Mouse (Mus musculus) small intestine, adult 2 months (tissue): ENCODE data around the gene Gm37240. TPM values are rescaled to one million over a fixed set of nuclear protein-coding genes. Genes with fewer than 3 reads are reported as not detected.

Source experiments
- H3K27ac ChIP-seq: fragments of 200-500 bp; 2 replicates; pipeline ENCODE4 v1.5.1; 2012; ENCODE audit warnings: low read depth, low read length, control low read depth, inconsistent platforms; ENCODE audit not compliant: insufficient read depth
- H3K27me3 ChIP-seq: fragments of 200-500 bp; 2 replicates; pipeline ENCODE4 v1.6.1; 2012; ENCODE audit warnings: mild to moderate bottlenecking, moderate library complexity, low read length, inconsistent platforms; ENCODE audit not compliant: control insufficient read depth, insufficient read depth
- H3K36me3 ChIP-seq: fragments of 200-500 bp; 2 replicates; pipeline ENCODE4 v1.6.1; 2012; ENCODE audit warnings: mild to moderate bottlenecking, low read length, control low read depth, inconsistent platforms; ENCODE audit not compliant: control insufficient read depth, insufficient read depth
- H3K4me1 ChIP-seq: fragments of 200-500 bp; 2 replicates; pipeline ENCODE4 v1.6.1; 2012; ENCODE audit warnings: low read length, inconsistent platforms, mixed read lengths; ENCODE audit not compliant: control insufficient read depth, insufficient read depth, insufficient read length
- H3K4me3 ChIP-seq: fragments of 200-500 bp; 2 replicates; pipeline ENCODE4 v1.5.1; 2012; ENCODE audit warnings: low read depth, mild to moderate bottlenecking, control low read depth, inconsistent platforms, low read length, moderate library complexity
- CTCF ChIP-seq: fragments of 200-500 bp; IDR thresholded peaks from 2 replicates; pipeline ENCODE4 v1.5.1; 2012; ENCODE audit warnings: low read depth, mild to moderate bottlenecking, control low read depth, inconsistent platforms, low read length, moderate library complexity, mixed read lengths; ENCODE audit not compliant: insufficient replicate concordance, insufficient read length; ENCODE audit errors: extremely low read depth
- POLR2A ChIP-seq: fragments of 200-500 bp; IDR thresholded peaks from 2 replicates; pipeline ENCODE4 v1.6.1; 2012; ENCODE audit warnings: low read depth, mild to moderate bottlenecking, control low read depth, inconsistent platforms, low read length, moderate library complexity
- WGBS: fragments of 180-500 bp; shearing (Covaris S2); methylation state at CpG from one replicate; pipeline ENCODE4 v1.1.7; 2018; 5-methylcytosine and 5-hydroxymethylcytosine counted together
- polyA plus RNA-seq: library from polyadenylated mRNA; depleted of rRNA; stranded (reverse); fragments of >200 nt; gene quantifications from 2 replicates; pipeline ENCODE4 v1.2.3, GENCODE M21; 2012

The Gm37240 gene
- polyA plus RNA-seq, 1 experiment, result 58.2 TPM

DNA sequence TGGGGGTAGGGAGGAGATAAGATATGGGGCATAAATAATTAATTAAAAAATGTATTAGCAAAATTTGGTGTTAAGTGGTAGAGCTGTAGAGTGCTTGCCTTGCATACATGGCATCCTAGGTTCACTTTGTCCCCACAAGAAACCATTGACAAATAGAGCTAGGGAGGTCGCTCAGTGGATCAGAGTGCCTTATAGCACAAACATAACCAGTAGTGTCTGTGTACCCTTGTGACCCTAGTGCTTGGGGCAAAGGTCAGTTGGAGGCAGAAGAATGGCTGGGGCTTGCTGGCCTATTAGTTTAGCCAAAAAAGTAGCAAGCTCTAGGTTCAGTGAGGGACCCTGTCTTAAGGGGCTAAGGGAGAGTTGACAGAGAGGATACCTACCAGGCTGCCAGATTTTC is 1026.6 kb downstream of the Gm37240 start:
- Histone ChIP-seq H3K36me3 (0 out of 2 replicates have a peak, but pooled peaks cover 1% of the 10 kb centered on the region), H3K27ac (no peak overlapping the region), H3K4me1 (peaks cover 3% of the 10 kb centered on the region; the same call in 1 of the 2 replicates), H3K4me3 (no peak overlapping the region), H3K27me3 (no peaks in the 10 kb centered on the region)
- TF ChIP-seq POLR2A, result no peak
- TF ChIP-seq CTCF, result no peak
- 77% methylated on average over 1 of the region's 1 CpGs for WGBS

DNA sequence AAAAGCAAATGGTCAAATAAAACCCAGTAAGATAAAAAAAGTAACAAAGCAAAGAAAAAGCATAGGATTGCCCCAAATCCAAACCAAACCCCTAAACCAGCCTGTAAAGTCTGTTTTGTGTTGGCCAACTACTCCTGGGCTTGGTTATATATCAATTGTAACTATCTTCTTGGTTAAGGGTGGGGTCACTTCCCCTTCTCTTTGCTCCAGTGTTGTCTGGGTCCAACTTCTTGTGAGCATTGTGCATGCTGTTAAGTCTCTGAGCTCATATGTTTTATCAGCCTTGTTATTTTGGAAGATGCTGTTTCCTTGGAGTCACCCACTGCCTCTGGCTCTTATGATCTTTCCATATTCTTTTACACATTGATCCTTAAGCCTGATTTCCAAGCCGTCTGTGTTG is 1032.9 kb downstream of the Gm37240 start:
- WGBS, result 87% methylated on average over 1 of the region's 1 CpGs
- H3K27me3 ChIP-seq, result no peaks in the 10 kb centered on the region
- no peaks in the 10 kb centered on the region for H3K36me3 ChIP-seq
- no peak for TF ChIP-seq POLR2A
- no peak for TF ChIP-seq CTCF
- H3K27ac ChIP-seq, result no peak overlapping the region
- H3K4me1 ChIP-seq, result peaks cover 8% of the 10 kb centered on the region
- H3K4me3 ChIP-seq, result no peak overlapping the region

GRCm38 (mm10) chr3:84852877-84853276 is 1034.4 kb downstream of the Gm37240 start:
- Histone ChIP-seq H3K4me1 (peaks cover 8% of the 10 kb centered on the region), H3K27ac (0 out of 2 replicates have a peak overlapping the region, but pooled peaks have one; percentile 15), H3K27me3 (no peaks in the 10 kb centered on the region), H3K4me3 (no peak overlapping the region), H3K36me3 (no peaks in the 10 kb centered on the region)
- TF ChIP-seq CTCF, result no peak
- TF ChIP-seq POLR2A, result no peak
- WGBS, result 39% methylated on average over 7 of the region's 7 CpGs

DNA sequence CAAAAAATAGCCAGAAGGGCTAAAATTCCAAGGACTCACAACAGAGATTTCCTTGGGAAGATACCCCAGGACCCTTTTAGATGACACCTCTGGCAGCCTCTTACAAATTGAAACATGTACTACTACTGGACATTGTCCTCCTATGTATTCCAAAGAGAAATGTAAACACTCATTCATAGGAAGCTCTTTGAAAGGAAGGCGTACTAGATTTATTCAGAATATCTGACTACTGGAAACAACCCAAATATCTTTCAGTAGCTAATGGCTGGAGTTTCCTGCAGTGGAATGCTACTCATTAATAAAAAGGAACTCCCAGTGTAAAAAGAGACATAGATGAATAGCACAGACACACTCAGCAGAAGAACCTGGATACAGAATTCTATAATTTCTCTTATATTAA is 1035.5 kb downstream of the Gm37240 start:
- 65% methylated on average over 1 of the region's 1 CpGs for WGBS
- Histone ChIP-seq H3K4me3 (no peak overlapping the region), H3K27me3 (no peaks in the 10 kb centered on the region), H3K36me3 (no peaks in the 10 kb centered on the region), H3K4me1 (peaks cover 8% of the 10 kb centered on the region), H3K27ac (no peak overlapping the region)
- no peak for TF ChIP-seq CTCF
- no peak for TF ChIP-seq POLR2A

- H3K4me3 ChIP-seq, result no peak overlapping the region
- WGBS, result 93% methylated on average over 1 of the region's 1 CpGs
- TF ChIP-seq POLR2A (no peak), CTCF (no peak)
- no peak overlapping the region for H3K27ac ChIP-seq
- no peaks in the 10 kb centered on the region for H3K27me3 ChIP-seq
- peaks cover 8% of the 10 kb centered on the region for H3K4me1 ChIP-seq
- H3K36me3 ChIP-seq, result no peaks in the 10 kb centered on the region
Observed at GRCm38 (mm10) chr3:84850418-84850817, 1036.9 kb downstream of the Gm37240 start.

- 69% methylated on average over 4 of the region's 4 CpGs for WGBS
Observed at GRCm38 (mm10) chr3:84848798-84849197, 1038.5 kb downstream of the Gm37240 start.

DNA sequence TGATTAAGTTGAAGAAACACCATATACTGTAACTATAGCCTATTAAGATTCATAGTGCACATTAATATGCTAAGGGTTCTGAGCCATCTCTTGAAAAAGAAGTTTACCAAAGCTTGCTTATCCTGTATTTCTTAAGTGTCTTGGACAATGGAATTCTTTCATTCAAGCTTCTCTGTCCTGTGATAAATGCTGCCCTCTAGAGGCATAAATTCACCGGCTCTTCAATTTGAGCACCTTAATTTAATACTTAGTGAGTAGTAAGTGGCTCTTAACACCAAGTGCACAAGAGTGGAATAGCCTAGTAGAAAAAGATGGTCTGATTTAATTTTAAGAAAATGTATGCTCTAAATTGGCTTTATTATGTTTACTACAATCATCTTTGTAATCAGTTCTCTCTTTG is 1043.7 kb downstream of the Gm37240 start:
- WGBS, result 22% methylated on average over 1 of the region's 1 CpGs
- H3K4me3 ChIP-seq, result no peak overlapping the region
- no peaks in the 10 kb centered on the region for H3K27me3 ChIP-seq
- H3K36me3 ChIP-seq, result no peaks in the 10 kb centered on the region
- no peak for TF ChIP-seq POLR2A
- no peak for TF ChIP-seq CTCF
- no peak overlapping the region for H3K27ac ChIP-seq
- no peaks in the 10 kb centered on the region; the same call in 1 of the 2 replicates for H3K4me1 ChIP-seq

More at GRCm38 (mm10) chr3:84848798-84849197, 1038.5 kb downstream of the Gm37240 start:
- Histone ChIP-seq H3K27me3 (no peaks in the 10 kb centered on the region), H3K27ac (no peak overlapping the region), H3K36me3 (no peaks in the 10 kb centered on the region), H3K4me3 (no peak overlapping the region), H3K4me1 (peaks cover 8% of the 10 kb centered on the region)
- TF ChIP-seq CTCF (no peak), POLR2A (no peak)
